Mouse (Mus musculus): Measurements from ENCODE around the gene Heatr6.

The Heatr6 gene

GRCm38 (mm10) chr11:83747376-83748265, 5.9 kb upstream of the Heatr6 start:
- no peak for DNase-seq (ENCODE audit: extremely low read depth, insufficient read length, low spot score)

DNA sequence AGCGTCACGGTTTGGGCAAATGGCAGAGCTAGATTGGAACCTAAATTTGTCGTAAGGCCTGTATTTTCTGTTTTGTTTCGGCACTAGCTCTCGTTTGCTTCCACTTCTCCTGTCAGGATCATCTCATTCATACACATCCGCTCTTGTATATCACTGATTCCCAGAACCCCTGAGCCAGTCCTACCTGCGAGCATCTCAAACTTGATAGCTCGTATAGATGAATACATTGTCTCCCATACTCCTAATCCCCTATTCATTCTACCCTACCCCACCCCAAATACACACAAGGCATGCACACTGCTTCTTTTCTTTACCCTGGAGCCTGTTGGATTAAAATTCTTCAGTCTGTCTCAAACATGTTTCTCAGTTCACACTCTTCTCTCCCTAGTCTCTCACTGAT, 731 bp downstream of the Heatr6 start:
- no peak for DNase-seq (ENCODE audit: extremely low read depth, insufficient read length, low spot score)

DNA sequence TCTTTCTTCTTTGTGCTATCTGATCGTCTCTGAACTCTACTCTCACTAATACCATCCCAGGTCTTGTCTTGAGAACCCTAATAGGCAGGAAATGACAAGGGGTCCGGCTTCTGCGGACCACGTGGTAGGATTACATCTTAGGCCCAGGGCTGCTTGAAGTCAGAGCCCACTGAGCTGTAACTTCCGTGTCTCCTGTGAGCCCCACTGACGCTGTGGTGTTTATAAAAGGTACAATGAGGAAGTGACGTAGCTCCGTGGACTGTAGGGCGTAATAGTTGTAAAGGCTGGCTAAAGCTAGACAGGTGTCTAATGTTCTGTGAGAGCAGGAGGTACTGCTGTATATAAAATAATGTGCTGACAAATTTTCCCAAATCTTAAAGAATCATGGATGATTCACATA, 13.8 kb downstream of the Heatr6 start:
- no peak for DNase-seq (ENCODE audit: extremely low read depth, insufficient read length, low spot score)

DNA sequence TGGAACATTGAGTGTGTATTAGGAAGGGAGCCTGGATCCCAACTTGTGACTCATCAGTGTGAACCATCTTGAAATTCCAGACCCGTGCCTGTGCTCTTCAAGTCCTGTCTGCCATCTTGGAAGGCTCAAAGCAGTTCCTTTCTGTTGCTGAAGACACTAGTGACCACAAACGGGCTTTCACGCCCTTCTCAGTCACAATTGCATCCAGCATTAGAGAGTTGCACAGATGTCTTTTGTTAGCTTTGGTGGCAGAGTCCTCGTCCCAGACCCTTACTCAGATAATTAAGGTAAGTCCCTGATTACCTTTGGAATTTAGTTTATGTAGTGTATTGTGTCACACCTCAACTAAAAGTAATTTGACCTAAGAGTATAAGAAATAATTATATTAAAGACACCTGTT, 15.5 kb downstream of the Heatr6 start:
- no peak for DNase-seq (ENCODE audit: extremely low read depth, insufficient read length, low spot score)

DNA sequence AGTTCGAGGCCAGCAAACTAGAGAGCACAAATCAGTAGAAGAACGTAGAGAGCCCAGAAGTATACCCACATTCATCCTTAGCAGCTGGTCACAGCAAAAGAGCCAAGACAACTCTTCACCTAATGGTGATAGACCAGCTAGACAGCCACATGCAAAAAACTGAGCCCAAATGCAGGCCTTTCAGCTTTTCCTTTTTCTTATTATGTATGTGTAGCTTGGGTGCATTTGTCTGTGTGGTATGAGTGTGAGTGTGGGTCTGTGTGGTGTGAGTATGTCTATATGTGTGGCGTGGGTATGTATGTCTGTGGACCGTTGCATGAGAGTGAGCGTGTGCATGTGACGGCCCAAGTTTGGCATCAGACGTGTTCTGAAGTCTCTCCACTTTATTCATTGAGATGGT, 17.5 kb downstream of the Heatr6 start:
- no peak for DNase-seq (ENCODE audit: extremely low read depth, insufficient read length, low spot score)

DNA sequence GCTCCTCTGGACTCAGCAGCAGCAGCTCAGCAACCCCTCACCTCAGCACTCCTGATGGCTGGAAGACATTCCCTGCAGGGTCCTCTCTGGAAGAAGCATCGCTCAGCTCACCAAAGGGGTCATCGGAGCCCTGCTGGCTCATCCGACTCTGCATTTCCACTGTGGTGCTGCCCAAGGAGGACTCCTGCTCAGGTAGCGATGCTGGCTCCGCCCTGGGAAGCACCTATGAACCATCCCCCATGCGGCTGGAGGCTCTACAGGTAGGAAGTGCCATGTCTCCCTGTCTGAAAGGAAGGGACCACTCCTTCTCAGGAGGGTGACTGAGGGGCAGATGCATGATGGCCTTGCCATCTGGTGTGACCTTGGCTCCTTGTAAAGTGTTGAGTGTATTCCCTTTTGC, 18.8 kb downstream of the Heatr6 start:
- no peak for DNase-seq (ENCODE audit: extremely low read depth, insufficient read length, low spot score)

DNA sequence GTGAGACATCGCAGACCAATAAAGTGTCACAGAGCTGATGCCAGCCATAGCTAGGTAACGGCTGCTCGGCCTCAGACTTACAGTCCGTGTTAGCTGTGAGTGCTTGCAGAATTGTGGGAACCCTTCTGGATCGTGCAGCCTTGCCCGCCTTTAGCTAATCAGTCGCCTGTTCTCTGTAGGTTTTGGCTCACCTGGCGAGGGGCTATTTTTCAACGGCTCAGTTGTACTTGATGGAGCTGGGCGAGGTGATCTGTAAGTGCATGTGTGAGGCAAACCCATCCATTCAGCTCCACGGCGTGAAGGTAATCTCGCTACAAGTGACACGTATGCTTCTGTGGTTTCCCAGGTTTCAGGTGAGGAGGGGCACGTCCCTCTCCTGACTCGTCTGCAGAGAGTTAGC, 20.2 kb downstream of the Heatr6 start:
- DNase-seq (ENCODE audit: extremely low read depth, insufficient read length, low spot score): no peak

DNA sequence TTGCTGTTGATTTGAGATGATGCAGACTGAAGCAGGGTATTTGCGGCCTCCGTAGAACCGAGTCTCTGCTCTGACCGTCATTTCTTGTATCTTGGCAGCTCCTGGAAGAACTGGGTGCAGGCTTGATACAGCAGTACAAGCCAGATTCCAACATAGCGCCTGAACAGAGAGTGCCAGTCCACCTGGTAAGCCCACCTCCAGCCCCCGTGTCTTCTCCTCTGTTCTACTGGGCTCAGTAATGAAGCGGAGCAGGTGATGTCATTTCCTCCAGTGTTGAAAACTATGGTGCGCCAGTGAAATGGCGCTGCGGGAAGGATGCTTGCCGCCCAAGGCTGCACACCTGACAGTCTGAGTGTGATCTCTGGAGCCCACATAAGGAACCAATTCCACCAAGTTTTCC, 20.8 kb downstream of the Heatr6 start:
- no peak for DNase-seq (ENCODE audit: extremely low read depth, insufficient read length, low spot score)

- no peak for DNase-seq (ENCODE audit: extremely low read depth, insufficient read length, low spot score)
Observed at GRCm38 (mm10) chr11:83776798-83777197, 23.3 kb downstream of the Heatr6 start.

DNA sequence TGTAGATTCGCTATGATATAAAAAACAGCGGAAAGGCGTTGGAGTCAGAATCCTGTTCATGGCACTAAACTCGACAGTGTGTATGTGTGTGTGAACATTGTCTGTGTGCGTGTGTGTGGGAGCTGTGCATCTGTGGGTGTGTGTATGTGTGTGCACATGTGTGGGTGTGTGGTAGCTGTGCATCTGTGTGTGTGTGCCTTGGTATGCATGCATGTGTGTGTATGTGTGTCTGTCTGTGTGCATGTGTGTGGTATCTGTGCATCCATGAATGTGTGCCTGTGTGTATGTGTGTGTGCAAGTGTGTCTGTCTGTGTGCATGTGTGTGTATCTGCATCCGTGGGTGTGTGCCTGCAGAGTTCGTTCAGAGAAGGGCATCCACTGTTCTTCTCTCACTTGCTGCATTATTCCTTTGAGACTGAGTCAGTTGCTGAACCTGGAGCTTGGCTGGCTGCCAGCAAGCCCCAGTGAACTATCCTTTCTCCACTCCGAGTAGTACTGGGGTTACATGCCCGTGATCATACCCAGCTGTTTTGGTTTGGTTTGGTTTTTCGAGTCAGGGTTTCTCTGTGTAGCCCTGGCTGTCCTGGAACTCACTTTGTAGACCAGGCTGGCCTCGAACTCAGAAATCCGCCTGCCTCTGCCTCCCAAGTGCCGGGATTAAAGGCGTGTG, 30.6 kb downstream of the Heatr6 start:
- DNase-seq (ENCODE audit: extremely low read depth, insufficient read length, low spot score): no peak

- no peak for DNase-seq (ENCODE audit: extremely low read depth, insufficient read length, low spot score)
Observed at GRCm38 (mm10) chr11:83784661-83785060, 31.2 kb downstream of the Heatr6 start.

DNA sequence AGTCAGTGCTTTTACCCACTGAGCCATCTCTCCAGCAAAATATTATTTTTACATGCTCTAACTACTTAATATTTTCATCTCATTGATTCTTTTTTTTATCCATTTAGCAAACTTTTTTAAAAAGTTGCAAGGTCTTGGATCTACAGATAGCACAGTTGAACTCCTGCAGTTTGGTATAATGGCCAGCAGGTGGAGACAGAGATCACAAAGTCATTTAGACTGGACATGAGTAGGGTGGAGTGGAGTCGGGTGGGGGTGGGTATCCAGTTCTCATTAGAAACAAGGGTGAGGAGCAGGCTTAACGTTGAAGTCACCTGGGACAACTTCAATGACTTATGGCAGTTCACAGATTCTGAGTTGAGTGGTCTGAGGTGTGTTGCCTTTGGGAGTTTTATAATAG, 31.9 kb downstream of the Heatr6 start:
- peak; percentile 25 for DNase-seq (ENCODE audit: extremely low read depth, insufficient read length, low spot score)

DNA sequence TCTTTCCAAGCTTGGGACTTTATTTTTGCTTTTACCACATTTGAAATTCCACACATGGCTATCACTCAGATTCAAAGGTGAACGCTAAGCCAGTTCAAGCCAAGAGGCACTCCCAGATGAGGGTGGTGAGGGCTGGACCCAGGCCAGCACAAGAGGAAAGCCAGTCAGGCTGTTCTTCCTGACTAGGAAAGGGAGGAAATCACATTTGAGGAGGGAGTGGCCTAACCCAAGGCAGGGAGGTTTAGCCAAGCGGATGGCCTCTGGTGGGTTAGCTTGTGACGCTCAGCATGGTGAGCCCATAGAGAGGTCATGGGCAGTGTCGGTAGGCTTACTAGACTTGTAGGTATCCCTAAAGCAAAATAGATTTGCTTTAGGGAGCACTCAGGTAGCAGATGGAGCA, 33.3 kb downstream of the Heatr6 start:
- no peak for DNase-seq (ENCODE audit: extremely low read depth, insufficient read length, low spot score)

DNA sequence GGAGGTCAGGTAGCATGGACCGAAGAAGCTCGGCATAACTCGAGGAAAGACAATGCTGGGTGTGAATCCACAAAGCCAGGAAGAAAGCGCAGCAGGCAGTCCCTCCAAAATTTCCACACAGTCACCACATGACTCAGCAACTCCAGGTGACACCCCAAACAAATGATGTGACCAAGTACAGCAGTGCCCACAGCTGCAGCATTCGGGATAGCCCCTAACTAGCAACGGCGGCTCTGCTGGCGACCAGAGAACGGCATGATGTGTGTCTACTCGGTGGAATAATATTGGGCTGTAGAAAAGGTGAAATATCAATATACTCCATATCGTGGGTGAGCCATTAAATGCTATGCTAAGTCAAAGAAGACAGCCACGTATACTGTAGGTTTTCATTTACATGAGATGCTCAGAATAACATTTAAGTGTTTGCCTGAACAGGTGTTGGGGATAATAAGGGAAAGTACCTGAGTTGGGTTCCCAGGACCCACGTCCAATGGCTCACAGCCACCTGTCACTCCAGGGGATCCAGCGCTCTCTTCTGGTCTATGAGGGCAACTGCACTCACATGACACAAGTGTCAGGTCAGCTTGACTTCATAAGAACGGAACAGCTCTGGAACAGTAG, 34.0 kb downstream of the Heatr6 start:
- no peak for DNase-seq (ENCODE audit: extremely low read depth, insufficient read length, low spot score)

- no peak for DNase-seq (ENCODE audit: extremely low read depth, insufficient read length, low spot score)
Observed at GRCm38 (mm10) chr11:83788331-83788730, 34.8 kb downstream of the Heatr6 start.

DNA sequence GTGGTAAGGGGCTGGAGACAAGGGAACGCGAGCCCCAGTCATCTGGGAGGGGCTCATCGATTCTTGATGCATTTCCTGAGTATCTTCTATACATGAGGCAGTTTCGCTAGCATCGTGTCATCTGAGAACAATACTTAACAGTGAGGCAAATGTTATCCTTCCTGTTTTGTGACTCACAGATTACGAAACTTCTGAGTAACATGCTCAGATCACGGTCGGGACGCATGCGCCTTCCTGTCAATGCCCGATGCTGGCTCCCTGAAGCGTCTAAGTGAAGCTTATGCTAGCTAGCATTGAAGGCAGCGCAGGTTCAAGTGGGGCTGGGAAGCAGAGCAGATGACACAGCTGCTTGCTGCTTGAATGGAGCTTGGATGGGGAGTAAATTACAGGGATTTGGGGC, 35.8 kb downstream of the Heatr6 start:
- DNase-seq (ENCODE audit: extremely low read depth, insufficient read length, low spot score): peak; percentile 74

- DNase-seq (ENCODE audit: extremely low read depth, insufficient read length, low spot score): no peak
Observed at GRCm38 (mm10) chr11:83791133-83791532, 37.6 kb downstream of the Heatr6 start.

GRCm38 (mm10) chr11:83792316-83792914, 38.9 kb downstream of the Heatr6 start:
- no peak for DNase-seq (ENCODE audit: extremely low read depth, insufficient read length, low spot score)

- DNase-seq (ENCODE audit: extremely low read depth, insufficient read length, low spot score): no peak
Observed at GRCm38 (mm10) chr11:83793264-83793663, 39.8 kb downstream of the Heatr6 start.

- no peak for DNase-seq (ENCODE audit: extremely low read depth, insufficient read length, low spot score)
Observed at GRCm38 (mm10) chr11:83796112-83796511, 42.6 kb downstream of the Heatr6 start.

DNA sequence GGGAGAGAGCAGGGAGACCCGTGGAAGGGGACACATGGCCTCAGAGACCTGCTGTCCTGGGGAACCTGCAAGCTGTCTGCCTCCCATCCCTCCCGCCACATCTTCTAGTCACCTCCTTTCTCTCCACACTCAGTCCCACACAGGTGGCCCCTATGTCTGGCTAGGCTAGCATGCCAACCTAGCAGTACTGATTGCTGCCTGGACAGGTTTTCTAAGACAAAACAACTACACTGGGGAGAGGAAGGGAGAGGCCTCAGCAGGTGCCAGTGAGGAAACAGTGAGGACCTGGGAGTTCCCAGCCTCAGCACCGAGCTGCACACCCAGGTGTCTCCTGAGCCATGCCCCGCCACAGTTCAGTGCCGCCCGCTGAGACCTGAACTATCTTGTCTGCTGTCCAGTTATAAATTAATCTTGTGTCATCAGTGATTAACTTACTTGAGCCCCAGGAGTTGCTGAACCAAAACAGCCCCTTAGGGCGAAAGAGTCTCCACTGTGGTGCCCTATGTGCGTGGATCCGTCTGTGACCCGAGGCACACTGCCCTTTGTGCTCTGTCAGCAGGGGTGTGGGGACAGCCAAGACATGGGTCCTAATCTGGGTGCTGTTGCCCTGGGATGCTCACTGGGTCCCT, 43.6 kb downstream of the Heatr6 start:
- no peak for DNase-seq (ENCODE audit: extremely low read depth, insufficient read length, low spot score)
